Mouse (Mus musculus) forebrain, embryonic 14.5 days (tissue): ENCODE measurements around the gene Poc1b. TPM values are rescaled to one million over a fixed set of nuclear protein-coding genes. Genes with fewer than 3 reads are reported as not detected.
A peak's percentile ranks its signal among the peaks of the same experiment; 100 is the strongest.

ENCODE experiments used
- ATAC-seq: fragments of 200-750 bp; cut with Nextera tagmentation; 2 replicates; pipeline ENCODE4 v1.8.0; 2017; ENCODE audit warnings: mild to moderate bottlenecking, moderate library complexity
- DNase-seq: peaks from one replicate; pipeline ENCODE4 v3.0.0-alpha.2; 2015; ENCODE audit warnings: low spot score
- H3K27ac ChIP-seq: fragments of 300-500 bp; sonication (generic); 2 replicates; pipeline ENCODE4 v1.5.1; 2014; ENCODE audit warnings: low read depth, mild to moderate bottlenecking, control low read depth, low read length, moderate library complexity
- H3K27me3 ChIP-seq: fragments of 300-500 bp; sonication (generic); replicated peaks from 2 replicates; pipeline ENCODE4 v1.6.1; 2014; ENCODE audit warnings: low read length, control low read depth, mixed read lengths; ENCODE audit not compliant: control insufficient read depth, insufficient read depth
- H3K36me3 ChIP-seq: fragments of 300-500 bp; sonication (generic); 2 replicates; pipeline ENCODE4 v1.6.1; 2014; ENCODE audit warnings: low read length, control low read depth; ENCODE audit not compliant: control insufficient read depth, insufficient read depth
- H3K4me1 ChIP-seq: fragments of 300-500 bp; sonication (generic); 2 replicates; pipeline ENCODE4 v1.6.1; 2014; ENCODE audit warnings: antibody characterized with exemption, low read length, control low read depth; ENCODE audit not compliant: control insufficient read depth, insufficient read depth
- H3K4me2 ChIP-seq: fragments of 300-500 bp; sonication (generic); 2 replicates; pipeline ENCODE4 v1.6.1; 2014; ENCODE audit warnings: mild to moderate bottlenecking, control low read depth, low read length
- H3K4me3 ChIP-seq: fragments of 300-500 bp; sonication (generic); 2 replicates; pipeline ENCODE4 v1.5.1; 2014; ENCODE audit warnings: low read depth, low read length, control low read depth
- H3K9ac ChIP-seq: fragments of 300-500 bp; sonication (generic); 2 replicates; pipeline ENCODE4 v1.6.1; 2014; ENCODE audit warnings: mild to moderate bottlenecking, low read length, control low read depth, moderate library complexity
- H3K9me3 ChIP-seq: fragments of 300-500 bp; sonication (generic); replicated peaks from 2 replicates; pipeline ENCODE4 v1.6.1; 2016; ENCODE audit warnings: low read length, control low read depth, mixed read lengths; ENCODE audit not compliant: control insufficient read depth
- WGBS: fragments of 180-500 bp; shearing (Covaris S2); extraction: QIAGEN DNeasy Blood & Tissue Kit; methylation state at CpG from one replicate; pipeline ENCODE4 v1.1.7; 2014; 5-methylcytosine and 5-hydroxymethylcytosine counted together
- polyA plus RNA-seq: library from polyadenylated mRNA; unstranded; fragments of >200 nt; fragmentation: Nextera tagmentation; extraction: Ambion mirVana; gene quantifications from 2 replicates; pipeline ENCODE4 v1.2.1, GENCODE M21; 2014

The Poc1b gene
- polyA plus RNA-seq, 1 experiment from 2014 or later: 20.8 TPM

DNA sequence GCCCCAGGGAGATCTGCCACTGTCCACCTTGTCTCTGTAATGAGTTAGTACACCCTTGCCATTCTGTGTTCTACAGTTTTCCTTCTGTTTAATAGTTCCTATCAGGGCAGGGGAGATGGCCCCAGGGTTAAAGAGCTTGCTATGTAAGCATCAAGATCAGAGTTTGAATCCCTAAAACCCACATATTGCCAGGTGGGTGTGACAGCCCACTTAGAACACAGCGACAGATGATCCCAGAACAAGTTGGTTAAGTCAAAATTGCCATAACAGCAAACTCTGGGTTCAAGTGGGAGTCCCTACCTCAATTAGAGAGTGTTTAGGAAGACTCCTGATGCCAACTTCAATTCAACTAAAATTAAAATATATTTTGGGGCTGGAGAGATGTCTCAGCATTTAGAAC lies 81.3 kb downstream of the Poc1b start:
- no peaks in the 10 kb centered on the region; the same call in 1 of the 2 replicates for H3K36me3 ChIP-seq
- no peak overlapping the region for H3K27ac ChIP-seq
- no peak overlapping the region for H3K9ac ChIP-seq
- H3K4me1 ChIP-seq: no peaks in the 10 kb centered on the region
- ATAC-seq: no peak
- no peak for DNase-seq
- no peaks in the 10 kb centered on the region for H3K27me3 ChIP-seq
- no peak overlapping the region for H3K4me2 ChIP-seq
- 100% methylated on average over 1 of the region's 1 CpGs for WGBS
- no peaks in the 10 kb centered on the region for H3K9me3 ChIP-seq
- H3K4me3 ChIP-seq: no peak overlapping the region

DNA sequence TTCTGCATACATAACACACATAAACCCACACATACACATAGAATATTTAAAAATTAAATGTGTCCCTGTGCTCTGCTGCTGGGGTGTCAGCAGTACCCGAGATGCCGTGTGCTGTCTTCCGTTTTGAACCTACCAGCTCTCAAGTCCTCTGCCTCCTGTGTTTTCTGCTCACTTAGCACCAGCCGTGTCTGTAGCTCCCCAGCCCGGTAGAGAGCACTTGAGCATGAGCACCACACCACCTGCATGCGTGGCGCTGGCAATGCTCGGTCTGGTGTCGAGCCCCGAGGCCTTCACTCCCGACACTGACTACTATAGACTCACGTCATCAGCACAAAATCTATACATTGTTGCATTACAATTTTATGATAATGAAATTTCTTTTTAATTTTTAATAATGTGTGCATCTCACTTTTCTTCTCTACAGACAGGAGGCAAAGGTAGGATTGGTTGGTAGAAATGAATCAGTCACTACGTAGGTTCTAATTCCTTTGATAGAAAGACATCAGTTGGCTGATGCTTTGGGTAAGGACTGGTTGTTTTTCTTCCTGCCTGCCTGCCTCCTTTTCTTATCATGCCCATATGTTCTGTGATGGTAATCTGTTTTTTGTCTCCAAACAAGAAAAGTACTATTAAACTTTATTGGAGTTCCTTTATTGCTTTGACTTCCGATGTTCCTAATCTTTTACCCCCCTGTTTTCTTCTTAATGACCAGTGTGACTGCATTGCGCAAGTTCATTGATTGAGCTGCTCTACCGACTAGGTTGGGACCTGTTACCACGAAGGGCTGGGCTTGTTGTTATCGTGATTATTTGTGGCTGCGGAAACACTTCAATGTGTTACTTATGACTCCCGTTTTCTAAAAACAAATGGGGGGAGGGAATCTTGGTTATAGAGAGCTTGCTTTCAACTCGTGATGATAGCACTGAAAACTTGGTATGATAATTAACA lies 82.1 kb downstream of the Poc1b start:
- Histone ChIP-seq H3K9me3 (no peaks in the 10 kb centered on the region), H3K4me3 (no peak overlapping the region), H3K27me3 (no peaks in the 10 kb centered on the region), H3K4me1 (no peaks in the 10 kb centered on the region), H3K27ac (no peak overlapping the region), H3K36me3 (no peaks in the 10 kb centered on the region; the same call in 1 of the 2 replicates), H3K9ac (no peak overlapping the region), H3K4me2 (no peak overlapping the region)
- ATAC-seq (no peak), DNase-seq (no peak)
- 94% methylated on average over 21 of the region's 21 CpGs for WGBS

DNA sequence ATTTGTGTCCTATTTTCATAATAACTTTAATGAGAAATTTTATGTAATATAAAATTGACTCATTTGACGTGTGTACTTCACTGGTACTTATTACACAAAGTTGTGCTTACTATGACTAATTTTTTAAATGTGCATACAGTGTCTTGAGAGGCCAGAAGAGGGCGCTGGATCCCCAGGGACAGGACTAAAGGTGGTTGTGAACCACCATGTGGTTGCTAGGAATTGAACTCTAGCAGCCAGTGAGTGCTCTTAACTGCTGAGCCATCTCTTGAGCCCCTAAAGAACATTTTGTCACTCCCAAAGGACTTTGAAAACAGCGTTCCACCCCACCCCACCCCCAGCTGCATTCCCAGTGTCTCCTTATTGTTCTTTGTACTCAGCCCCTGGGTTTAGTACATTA lies 84.0 kb downstream of the Poc1b start:
- Histone ChIP-seq H3K27ac (no peak overlapping the region), H3K27me3 (no peaks in the 10 kb centered on the region), H3K4me2 (no peak overlapping the region), H3K4me3 (no peak overlapping the region), H3K4me1 (no peaks in the 10 kb centered on the region), H3K9me3 (no peaks in the 10 kb centered on the region), H3K36me3 (no peaks in the 10 kb centered on the region; the same call in 1 of the 2 replicates), H3K9ac (no peak overlapping the region)
- DNase-seq: no peak
- no peak for ATAC-seq
- WGBS: 43% methylated on average over 3 of the region's 3 CpGs

DNA sequence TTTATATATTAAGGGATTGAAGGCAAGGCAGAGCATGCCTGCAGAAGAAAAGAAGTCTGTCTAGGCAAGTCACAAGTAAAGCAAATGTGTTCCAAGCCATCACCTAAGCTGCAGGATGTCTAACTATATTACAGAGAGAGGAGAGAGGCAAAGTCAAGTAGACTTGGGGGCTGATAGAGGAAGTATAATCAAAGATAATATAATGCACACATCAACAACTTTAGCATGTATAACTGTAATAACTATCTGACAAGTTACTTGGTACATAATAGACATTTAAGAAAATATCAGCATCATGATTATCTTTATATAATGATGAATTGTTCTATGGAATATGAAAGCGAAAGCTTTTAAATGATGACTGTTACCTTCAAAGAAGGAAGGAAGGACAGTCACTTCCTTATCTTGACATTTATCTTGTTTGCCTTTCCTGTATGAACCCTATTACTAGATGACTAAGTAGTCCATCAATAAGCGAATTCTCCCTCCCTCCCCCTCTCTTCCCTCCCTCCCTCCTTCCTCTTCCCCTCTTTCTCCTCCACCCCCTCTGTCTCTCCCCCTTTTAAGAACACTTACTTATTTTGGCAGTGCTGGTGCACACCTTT lies 87.7 kb downstream of the Poc1b start:
- DNase-seq: no peak
- Histone ChIP-seq H3K27me3 (no peaks in the 10 kb centered on the region), H3K4me3 (no peak overlapping the region), H3K36me3 (peaks cover 3% of the 10 kb centered on the region; the same call in 1 of the 2 replicates), H3K9ac (no peak overlapping the region), H3K4me1 (peaks cover 3% of the 10 kb centered on the region; the same call in 1 of the 2 replicates), H3K9me3 (no peaks in the 10 kb centered on the region), H3K27ac (no peak overlapping the region), H3K4me2 (no peak overlapping the region)
- WGBS: 88% methylated on average over 2 of the region's 2 CpGs
- ATAC-seq: no peak

DNA sequence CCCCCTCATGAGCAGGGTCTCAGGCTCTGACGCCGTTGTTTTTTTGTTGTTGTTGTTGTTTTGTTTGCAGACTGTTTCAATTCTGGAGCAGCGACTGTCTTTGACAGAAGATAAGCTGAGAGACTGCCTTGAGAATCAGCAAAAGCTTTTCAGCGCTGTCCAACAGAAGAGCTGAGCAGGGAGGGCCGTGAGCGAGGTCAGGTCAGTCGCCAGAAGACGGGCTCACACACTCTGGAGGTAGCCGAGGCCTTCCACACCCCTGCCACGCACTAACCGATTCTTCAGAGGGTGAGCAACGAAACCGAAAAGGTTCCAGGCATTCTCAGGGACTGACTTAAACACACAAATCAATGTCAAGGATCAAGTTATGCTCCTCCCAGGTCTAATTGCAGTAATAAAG lies 89.7 kb downstream of the Poc1b start:
- H3K9ac ChIP-seq: no peak overlapping the region
- ATAC-seq (0 out of 2 replicates have a peak, but pooled peaks have one; percentile 32), DNase-seq (no peak)
- H3K36me3 ChIP-seq: peaks cover 3% of the 10 kb centered on the region; the same call in 1 of the 2 replicates
- no peak overlapping the region for H3K27ac ChIP-seq
- H3K9me3 ChIP-seq: no peaks in the 10 kb centered on the region
- whole genome bisulfite sequencing: 86% methylated on average over 13 of the region's 13 CpGs
- peaks cover 10% of the 10 kb centered on the region; the same call in 1 of the 2 replicates for H3K4me1 ChIP-seq
- H3K4me2 ChIP-seq: no peak overlapping the region
- H3K4me3 ChIP-seq: no peak overlapping the region
- H3K27me3 ChIP-seq: no peaks in the 10 kb centered on the region

DNA sequence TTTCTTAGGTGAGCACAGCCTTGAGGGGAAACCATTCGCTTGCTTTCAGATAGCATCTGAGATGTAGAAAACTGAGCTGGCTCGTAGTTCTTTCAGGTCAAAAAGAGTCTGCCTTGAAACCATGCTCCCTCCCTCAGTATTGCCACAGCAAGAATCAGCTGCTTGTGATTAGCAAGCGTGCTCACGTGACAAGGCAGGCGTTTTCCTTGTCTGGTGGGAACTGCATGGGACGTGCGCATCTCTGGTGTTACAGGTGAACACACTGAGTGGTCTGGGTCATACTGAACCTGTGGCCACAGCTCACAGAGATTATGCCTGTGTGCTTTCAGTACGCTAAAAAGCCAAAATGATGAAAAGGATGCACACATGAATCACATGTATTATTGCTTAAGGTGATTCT lies 90.3 kb downstream of the Poc1b start:
- Histone ChIP-seq H3K4me1 (peaks cover 10% of the 10 kb centered on the region; the same call in 1 of the 2 replicates), H3K4me3 (no peak overlapping the region), H3K27ac (peak overlapping the region; percentile 27; the same call in 1 of the 2 replicates), H3K9me3 (no peaks in the 10 kb centered on the region), H3K9ac (no peak overlapping the region), H3K4me2 (no peak overlapping the region), H3K36me3 (peaks cover 3% of the 10 kb centered on the region; the same call in 1 of the 2 replicates), H3K27me3 (no peaks in the 10 kb centered on the region)
- peak; percentile 37 for DNase-seq
- peak; percentile 51 for ATAC-seq
- WGBS: 77% methylated on average over 8 of the region's 8 CpGs

DNA sequence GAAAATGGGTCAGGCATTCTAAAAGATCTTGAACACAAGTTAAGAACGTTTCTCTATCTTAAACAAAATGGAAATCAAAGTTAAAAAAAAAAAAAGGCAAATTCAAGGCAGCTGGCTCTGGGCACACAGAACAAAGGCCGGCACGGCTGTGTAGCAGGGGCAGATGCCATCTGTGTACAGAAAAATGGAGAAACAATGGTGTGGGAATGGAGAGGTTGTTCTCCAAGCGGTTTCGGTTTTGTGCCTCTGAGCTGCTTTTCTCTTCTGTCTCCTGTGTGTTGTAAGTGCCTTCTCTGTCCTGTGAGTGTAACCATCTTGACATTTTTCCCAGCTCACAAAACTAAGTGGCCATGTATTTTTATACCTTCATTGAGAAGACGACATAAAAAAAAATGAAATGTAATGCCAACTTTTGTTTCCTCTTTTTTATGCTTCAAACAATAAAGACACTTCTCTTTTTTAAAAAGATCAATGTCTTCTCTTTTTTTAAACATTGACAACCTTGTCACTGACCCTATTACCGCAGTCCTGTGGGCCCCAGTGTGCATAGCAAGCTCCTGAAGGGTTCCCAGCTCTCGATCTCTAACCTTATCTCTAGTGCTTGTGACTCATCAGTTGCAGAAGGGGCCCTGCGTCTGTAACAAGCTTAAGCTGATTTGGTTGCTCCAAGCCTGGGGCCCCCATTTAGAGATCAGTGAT lies 90.9 kb downstream of the Poc1b start:
- H3K36me3 ChIP-seq: peaks cover 3% of the 10 kb centered on the region; the same call in 1 of the 2 replicates
- no peak overlapping the region for H3K4me2 ChIP-seq
- 53% methylated on average over 9 of the region's 9 CpGs for WGBS
- H3K27ac ChIP-seq: no peak overlapping the region; the same call in 1 of the 2 replicates
- H3K9ac ChIP-seq: no peak overlapping the region
- no peaks in the 10 kb centered on the region for H3K9me3 ChIP-seq
- ATAC-seq: peak; percentile 73
- peaks cover 12% of the 10 kb centered on the region for H3K4me1 ChIP-seq
- peak; percentile 66 for DNase-seq
- no peak overlapping the region for H3K4me3 ChIP-seq
- H3K27me3 ChIP-seq: no peaks in the 10 kb centered on the region

DNA sequence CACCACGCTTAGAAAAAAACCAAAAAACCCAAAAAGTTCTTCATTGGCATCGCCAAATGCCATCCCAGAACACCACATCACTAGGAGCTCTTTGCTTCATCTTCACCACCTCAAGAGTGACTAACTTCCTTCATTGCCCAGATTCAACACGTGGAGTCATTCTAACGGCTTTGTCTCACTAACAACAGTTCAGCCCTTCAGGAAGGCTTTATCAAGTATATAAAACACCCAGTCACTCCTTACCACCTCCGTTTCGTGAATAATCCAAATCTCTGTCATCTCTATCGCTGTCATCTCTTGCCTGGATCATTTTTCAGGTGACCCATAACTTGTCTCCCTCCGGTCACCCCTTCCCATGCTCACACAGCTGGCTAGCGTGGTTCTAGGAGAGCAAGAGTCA lies 92.1 kb downstream of the Poc1b start:
- Histone ChIP-seq H3K9ac (no peak overlapping the region), H3K4me3 (no peak overlapping the region), H3K27ac (no peak overlapping the region), H3K36me3 (0 out of 2 replicates have a peak, but pooled peaks cover 3% of the 10 kb centered on the region), H3K9me3 (no peaks in the 10 kb centered on the region), H3K27me3 (no peaks in the 10 kb centered on the region), H3K4me2 (no peak overlapping the region), H3K4me1 (peaks cover 14% of the 10 kb centered on the region)
- ATAC-seq (no peak), DNase-seq (no peak)
- WGBS: 94% methylated on average over 9 of the region's 9 CpGs
